Mouse (Mus musculus) hindbrain, embryonic 10.5 days (tissue): Measurements from ENCODE around the gene Tnpo2. TPM values are rescaled to one million over a fixed set of nuclear protein-coding genes. Genes with fewer than 3 reads are reported as not detected.

Experiments used
- DNase-seq: peaks from one replicate; pipeline ENCODE4 v3.0.0-alpha.2; 2017; ENCODE audit warnings: low spot score
- H3K27ac ChIP-seq: fragments of 300-500 bp; sonication (generic); 2 replicates; pipeline ENCODE4 v1.5.1; 2016; ENCODE audit warnings: mild to moderate bottlenecking, moderate library complexity
- H3K27me3 ChIP-seq: fragments of 300-500 bp; sonication (generic); 2 replicates; pipeline ENCODE4 v1.6.1; 2016; ENCODE audit warnings: mild to moderate bottlenecking; ENCODE audit not compliant: poor library complexity, insufficient read depth, severe bottlenecking
- H3K36me3 ChIP-seq: fragments of 300-500 bp; sonication (generic); 2 replicates; pipeline ENCODE4 v1.6.1; 2016; ENCODE audit warnings: mild to moderate bottlenecking, moderate library complexity
- H3K4me1 ChIP-seq: fragments of 300-500 bp; sonication (generic); replicated peaks from 2 replicates; pipeline ENCODE4 v1.6.1; 2016; ENCODE audit warnings: mild to moderate bottlenecking
- H3K4me3 ChIP-seq: fragments of 300-500 bp; sonication (generic); 2 replicates; pipeline ENCODE4 v1.5.1; 2016; ENCODE audit warnings: mild to moderate bottlenecking, moderate library complexity
- H3K9me3 ChIP-seq: fragments of 300-500 bp; sonication (generic); 2 replicates; pipeline ENCODE4 v1.6.1; 2016; ENCODE audit warnings: mild to moderate bottlenecking, moderate library complexity
- WGBS: fragments of 180-500 bp; shearing (Covaris S2); methylation state at CpG from one replicate; pipeline ENCODE4 v1.1.7; 2016; 5-methylcytosine and 5-hydroxymethylcytosine counted together
- polyA plus RNA-seq: library from polyadenylated mRNA; unstranded; fragments of >200 nt; fragmentation: Nextera tagmentation; extraction: Ambion mirVana; gene quantifications from 2 replicates; pipeline ENCODE4 v1.2.1, GENCODE M21; 2016

Gene Tnpo2
- polyA plus RNA-seq, 1 experiment from 2014 or later, result 27.4 TPM

DNA sequence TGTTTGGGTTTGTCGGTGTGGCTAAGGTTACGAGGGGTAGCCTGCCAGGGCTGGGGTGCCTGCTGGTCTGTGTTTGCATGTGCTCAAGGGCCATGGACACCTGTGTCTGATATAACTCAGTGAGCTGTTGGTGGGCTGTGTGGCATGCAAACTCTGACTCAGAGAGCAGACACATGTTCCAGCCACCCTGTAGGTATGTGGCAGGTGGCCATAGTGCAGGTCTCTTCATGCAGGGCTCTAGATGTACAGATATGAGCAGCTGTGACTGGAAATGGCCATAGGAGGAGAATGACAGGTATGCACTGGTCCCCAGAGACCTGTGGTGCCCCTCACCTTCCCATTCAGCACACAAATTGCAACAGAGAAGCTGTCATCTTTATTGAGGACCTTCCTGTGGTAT is 30.4 kb downstream of the Tnpo2 start:
- WGBS, result 96% methylated on average over 2 of the region's 2 CpGs
- no peak for DNase-seq
- peaks cover 16% of the 10 kb centered on the region for H3K4me1 ChIP-seq
- no peaks in the 10 kb centered on the region for H3K9me3 ChIP-seq
- no peak overlapping the region for H3K4me3 ChIP-seq
- no peak overlapping the region for H3K27ac ChIP-seq
- H3K36me3 ChIP-seq, result peaks cover 53% of the 10 kb centered on the region
- no peaks in the 10 kb centered on the region for H3K27me3 ChIP-seq

DNA sequence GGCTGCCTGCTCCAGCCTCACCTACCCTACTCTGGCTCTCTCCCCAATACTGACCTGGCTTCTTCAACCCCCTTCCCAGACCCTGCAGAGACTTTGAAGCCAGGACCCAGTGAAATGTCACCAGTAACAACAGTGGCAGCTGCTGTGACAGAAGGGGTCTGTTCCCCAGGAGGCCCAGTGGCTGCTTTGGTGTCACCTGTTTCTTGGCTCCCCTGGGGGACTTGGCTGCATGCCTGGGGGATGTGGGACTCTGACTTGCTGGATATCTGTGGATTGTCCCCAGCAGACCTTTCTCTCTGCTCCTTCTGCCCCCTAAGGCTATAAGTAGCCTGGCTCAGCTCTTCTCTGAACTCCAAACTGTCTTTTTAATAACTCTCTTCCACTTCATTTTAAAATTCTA is 31.3 kb downstream of the Tnpo2 start, which contains the start of gene Gm5741:
Gene Gm5741 (minus strand): TSS at position 1 of the 400 bp plus-strand sequence.
- H3K27me3 ChIP-seq, result no peaks in the 10 kb centered on the region
- H3K9me3 ChIP-seq, result no peaks in the 10 kb centered on the region
- DNase-seq, result no peak
- no peak within 1 kb of the TSS for H3K4me3 ChIP-seq
- H3K4me1 ChIP-seq, result peaks cover 24% of the 10 kb centered on the region
- H3K27ac ChIP-seq, result no peak within 1 kb of the TSS
- peaks cover 45% of the 10 kb centered on the region for H3K36me3 ChIP-seq

DNA sequence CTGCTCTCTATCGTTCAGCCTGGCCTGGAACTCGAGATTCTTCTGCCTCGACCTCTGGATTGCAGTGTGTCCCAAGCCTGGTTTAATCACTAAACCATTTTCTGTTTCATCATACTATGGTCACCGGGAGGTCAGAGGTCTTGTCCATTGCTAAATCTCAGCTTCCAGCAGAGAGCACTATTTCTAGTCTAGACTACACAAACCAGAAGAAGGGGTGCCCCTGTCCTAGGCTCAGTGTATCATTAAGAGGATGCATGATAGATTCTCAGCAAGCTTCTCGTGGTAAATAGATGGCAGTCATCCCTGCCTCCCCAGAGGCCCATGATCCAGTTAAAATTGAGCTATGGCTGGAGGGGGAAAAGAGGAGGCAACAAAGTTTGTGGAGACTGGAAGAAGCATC is 34.3 kb downstream of the Tnpo2 start:
- no peaks in the 10 kb centered on the region for H3K27me3 ChIP-seq
- 88% methylated on average over 5 of the region's 5 CpGs for WGBS
- peak overlapping the region; percentile 95 for H3K27ac ChIP-seq
- no peaks in the 10 kb centered on the region for H3K9me3 ChIP-seq
- H3K4me1 ChIP-seq, result peaks cover 30% of the 10 kb centered on the region
- peak overlapping the region; percentile 88 for H3K4me3 ChIP-seq
- DNase-seq, result no peak
- peaks cover 51% of the 10 kb centered on the region for H3K36me3 ChIP-seq

DNA sequence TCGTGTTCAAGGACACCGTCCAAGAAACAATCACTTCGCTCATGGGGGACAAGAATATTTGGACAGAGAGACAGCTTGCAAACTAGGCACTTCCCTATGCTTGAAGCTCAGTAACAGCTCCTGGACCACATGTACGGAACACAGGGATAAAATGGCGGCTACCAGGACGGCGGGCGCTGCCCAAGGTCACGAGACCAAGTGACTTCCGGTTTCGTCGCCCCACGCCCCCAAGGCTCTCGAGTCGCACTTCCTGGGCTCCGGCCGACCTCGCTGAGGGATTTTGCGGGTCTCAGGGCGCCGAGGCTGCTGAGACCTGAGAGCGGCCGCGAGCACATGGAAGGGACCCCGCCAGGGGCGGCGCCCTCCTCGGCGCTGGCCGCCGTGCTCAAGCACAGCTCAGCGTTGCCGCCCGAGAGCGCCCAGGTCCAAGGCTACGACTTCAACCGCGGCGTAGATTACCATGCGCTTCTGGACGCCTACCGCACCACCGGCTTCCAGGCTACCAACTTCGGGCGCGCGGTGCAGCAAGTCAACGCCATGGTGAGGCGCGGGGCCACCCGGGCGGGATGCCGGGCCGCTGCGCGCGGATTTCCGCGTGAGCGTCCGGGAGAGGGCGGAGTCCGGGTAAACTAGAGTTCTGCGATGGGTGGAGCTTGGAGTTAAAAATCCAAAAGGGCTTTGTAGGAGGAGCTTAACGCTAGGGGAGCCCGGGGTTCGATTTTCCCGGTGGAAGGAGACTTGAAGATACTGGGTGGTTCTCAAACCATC is 35.0 kb downstream of the Tnpo2 start, which contains the start of gene Dhps:
Gene Dhps (plus strand): TSS at position 244 of the 768 bp plus-strand sequence.
- H3K4me3 ChIP-seq, result peak within 1 kb of the TSS; percentile 88
- peaks cover 51% of the 10 kb centered on the region for H3K36me3 ChIP-seq
- H3K4me1 ChIP-seq, result peaks cover 30% of the 10 kb centered on the region
- peak within 1 kb of the TSS; percentile 95 for H3K27ac ChIP-seq
- no peaks in the 10 kb centered on the region for H3K9me3 ChIP-seq
- DNase-seq, result peak; percentile 91
- H3K27me3 ChIP-seq, result no peaks in the 10 kb centered on the region
- under 1% methylated on average over 68 of the region's 68 CpGs for WGBS

DNA sequence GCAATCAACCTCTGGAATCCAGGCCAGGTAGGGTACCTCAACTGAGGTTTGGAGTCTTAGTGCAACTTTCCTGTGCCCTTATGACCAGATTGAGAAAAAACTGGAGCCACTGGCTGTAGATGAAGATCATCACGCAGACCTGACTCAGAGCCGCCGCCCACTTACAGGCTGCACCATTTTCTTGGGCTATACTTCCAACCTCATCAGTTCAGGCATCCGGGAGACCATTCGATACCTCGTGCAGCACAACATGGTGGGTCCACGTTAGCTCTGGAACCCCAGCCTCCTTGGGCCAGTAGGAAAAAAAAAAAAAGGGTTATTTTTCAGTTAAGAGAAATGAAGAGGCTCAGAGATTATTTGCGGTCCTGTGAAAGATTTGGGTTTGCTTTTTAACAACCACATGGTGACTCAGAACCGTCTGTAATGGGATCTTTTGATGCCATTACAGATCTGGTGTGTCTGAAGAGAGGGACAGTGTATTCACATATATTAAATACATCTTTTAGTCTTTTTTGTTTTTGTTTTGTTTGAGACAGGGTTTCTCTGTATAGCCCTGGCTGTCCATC is 35.7 kb downstream of the Tnpo2 start:
- Histone ChIP-seq H3K4me3 (peak overlapping the region; percentile 88), H3K4me1 (peaks cover 30% of the 10 kb centered on the region), H3K9me3 (no peaks in the 10 kb centered on the region), H3K27ac (peak overlapping the region; percentile 95), H3K27me3 (no peaks in the 10 kb centered on the region), H3K36me3 (peaks cover 49% of the 10 kb centered on the region)
- no peak for DNase-seq
- WGBS, result 43% methylated on average over 9 of the region's 9 CpGs

DNA sequence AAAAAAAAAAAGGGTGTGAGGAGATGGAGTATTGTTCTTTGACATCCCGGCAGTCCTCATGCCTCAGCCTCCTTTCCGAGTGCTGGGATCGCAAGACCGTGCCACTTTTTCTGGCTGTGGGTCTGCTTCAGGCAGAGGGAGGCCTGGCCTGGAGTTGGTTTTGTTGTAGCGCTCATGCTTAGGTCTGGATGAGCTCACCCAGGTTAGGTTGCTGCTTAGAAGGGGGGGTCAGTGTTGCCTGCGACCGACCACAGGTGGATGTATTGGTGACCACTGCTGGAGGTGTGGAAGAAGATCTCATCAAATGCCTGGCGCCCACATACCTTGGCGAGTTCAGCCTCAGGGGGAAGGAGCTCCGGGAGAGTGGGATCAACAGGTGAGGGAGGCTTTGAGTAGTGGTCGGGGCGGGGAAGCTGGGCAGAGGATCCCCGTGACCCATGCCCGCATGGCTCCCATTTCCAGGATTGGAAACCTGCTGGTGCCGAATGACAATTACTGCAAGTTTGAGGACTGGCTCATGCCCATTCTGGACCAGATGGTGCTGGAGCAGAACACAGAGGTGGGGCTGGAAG is 36.4 kb downstream of the Tnpo2 start:
- WGBS, result 93% methylated on average over 15 of the region's 15 CpGs
- peaks cover 24% of the 10 kb centered on the region for H3K4me1 ChIP-seq
- H3K27ac ChIP-seq, result no peak overlapping the region
- H3K27me3 ChIP-seq, result no peaks in the 10 kb centered on the region
- H3K4me3 ChIP-seq, result peak overlapping the region; percentile 88
- H3K36me3 ChIP-seq, result peaks cover 47% of the 10 kb centered on the region
- no peaks in the 10 kb centered on the region for H3K9me3 ChIP-seq
- DNase-seq, result no peak

DNA sequence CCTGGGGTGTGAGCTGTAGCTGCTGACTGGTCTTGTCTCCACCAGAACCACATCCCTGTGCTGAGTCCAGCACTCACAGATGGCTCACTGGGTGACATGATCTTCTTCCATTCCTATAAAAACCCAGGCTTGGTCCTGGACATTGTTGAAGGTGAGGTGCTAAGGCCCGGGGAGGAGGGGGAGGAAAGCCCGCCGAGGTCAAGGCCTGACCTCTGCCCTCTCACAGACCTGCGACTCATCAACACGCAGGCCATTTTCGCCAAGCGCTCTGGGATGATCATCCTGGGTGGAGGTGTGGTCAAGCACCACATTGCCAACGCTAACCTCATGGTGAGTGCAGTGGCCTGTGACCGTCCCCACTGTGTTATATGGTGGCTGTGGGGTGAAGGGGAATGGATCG is 37.5 kb downstream of the Tnpo2 start:
- 87% methylated on average over 10 of the region's 10 CpGs for WGBS
- H3K4me3 ChIP-seq, result 0 out of 2 replicates have a peak overlapping the region, but pooled peaks have one; percentile 88
- peaks cover 57% of the 10 kb centered on the region for H3K36me3 ChIP-seq
- no peak for DNase-seq
- no peak overlapping the region for H3K27ac ChIP-seq
- H3K27me3 ChIP-seq, result no peaks in the 10 kb centered on the region
- no peaks in the 10 kb centered on the region for H3K9me3 ChIP-seq
- peaks cover 25% of the 10 kb centered on the region for H3K4me1 ChIP-seq

DNA sequence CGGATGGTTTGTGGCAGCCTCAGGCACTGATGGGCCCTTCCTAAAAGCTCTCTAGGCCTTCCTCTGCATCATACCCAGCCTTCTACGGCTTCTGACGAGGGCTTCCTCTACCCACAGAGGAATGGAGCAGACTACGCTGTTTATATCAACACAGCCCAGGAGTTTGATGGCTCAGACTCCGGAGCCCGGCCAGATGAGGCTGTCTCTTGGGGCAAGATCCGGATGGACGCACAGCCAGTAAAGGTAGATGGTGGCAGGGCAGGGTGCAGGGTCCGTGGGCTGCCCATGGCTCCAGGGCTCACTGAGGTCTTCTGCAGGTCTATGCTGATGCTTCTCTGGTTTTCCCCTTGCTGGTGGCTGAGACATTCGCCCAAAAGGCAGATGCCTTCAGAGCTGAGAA is 37.9 kb downstream of the Tnpo2 start:
- H3K4me1 ChIP-seq, result peaks cover 29% of the 10 kb centered on the region
- H3K27me3 ChIP-seq, result no peaks in the 10 kb centered on the region
- H3K27ac ChIP-seq, result no peak overlapping the region
- 89% methylated on average over 10 of the region's 10 CpGs for WGBS
- H3K9me3 ChIP-seq, result no peaks in the 10 kb centered on the region
- H3K4me3 ChIP-seq, result no peak overlapping the region
- peaks cover 62% of the 10 kb centered on the region for H3K36me3 ChIP-seq
- no peak for DNase-seq

DNA sequence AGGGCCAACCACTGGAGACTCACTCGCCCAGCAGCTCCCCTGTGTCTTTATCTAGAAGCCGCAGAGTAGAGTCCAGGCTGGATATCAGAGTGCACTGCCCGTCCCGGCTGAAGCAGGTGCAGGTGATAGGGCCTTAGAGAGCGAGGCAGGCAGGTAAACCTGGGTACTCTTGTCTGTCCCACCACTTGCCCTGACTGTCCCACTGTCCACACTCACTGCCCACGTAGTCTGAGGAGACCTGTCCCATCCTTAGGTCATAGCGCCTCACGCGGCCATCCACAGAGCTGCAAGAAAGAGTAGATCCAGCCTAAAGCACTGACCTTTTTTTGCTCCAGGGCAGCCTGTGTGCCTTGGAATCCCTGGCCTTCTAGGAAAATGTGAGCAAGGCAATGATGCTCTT is 39.3 kb downstream of the Tnpo2 start:
- Histone ChIP-seq H3K36me3 (peaks cover 62% of the 10 kb centered on the region), H3K27me3 (no peaks in the 10 kb centered on the region), H3K4me3 (no peak overlapping the region), H3K27ac (no peak overlapping the region), H3K9me3 (no peaks in the 10 kb centered on the region), H3K4me1 (peaks cover 31% of the 10 kb centered on the region)
- 78% methylated on average over 9 of the region's 9 CpGs for WGBS
- DNase-seq, result peak; percentile 24

DNA sequence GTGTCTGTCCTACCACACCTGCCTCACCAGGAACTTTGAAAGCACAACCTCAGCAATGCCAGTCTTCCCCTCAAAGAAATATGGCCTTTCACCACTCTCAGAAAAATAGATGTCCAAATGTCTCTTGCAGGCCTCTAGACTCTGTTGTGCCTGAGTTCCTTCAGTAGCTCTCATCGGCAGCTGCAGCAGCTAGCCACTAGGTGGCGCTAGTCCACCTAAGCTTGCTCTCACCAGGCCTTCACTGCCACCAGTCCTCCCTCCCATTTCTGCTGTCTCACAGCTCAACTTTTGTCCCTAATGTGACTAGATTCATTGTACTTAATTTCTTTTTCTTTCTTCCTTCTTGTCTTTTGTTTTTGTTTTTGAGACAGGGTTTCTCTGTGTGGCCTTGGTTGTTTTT is 40.3 kb downstream of the Tnpo2 start:
- Histone ChIP-seq H3K4me3 (no peak overlapping the region), H3K4me1 (peaks cover 36% of the 10 kb centered on the region), H3K36me3 (peaks cover 62% of the 10 kb centered on the region), H3K27ac (no peak overlapping the region), H3K9me3 (no peaks in the 10 kb centered on the region), H3K27me3 (no peaks in the 10 kb centered on the region)
- peak; percentile 82 for DNase-seq
- 1% methylated on average over 2 of the region's 2 CpGs for whole genome bisulfite sequencing

DNA sequence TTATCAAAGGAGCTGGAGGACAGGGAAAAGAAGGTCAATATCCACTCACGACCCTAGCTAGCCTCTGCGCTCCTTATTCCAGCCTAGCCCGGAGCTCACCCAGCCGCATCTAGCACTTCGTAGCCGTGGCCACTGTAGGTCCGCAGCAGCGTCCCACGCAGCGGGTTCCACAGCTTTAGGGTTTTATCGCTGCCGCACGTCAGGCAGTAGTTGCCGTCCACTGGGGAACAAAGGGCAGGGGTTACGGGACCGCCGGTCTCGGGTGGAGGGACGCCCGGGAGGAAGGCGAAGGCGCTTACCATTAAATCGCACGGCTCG is 43.5 kb downstream of the Tnpo2 start:
- Histone ChIP-seq H3K4me1 (peaks cover 45% of the 10 kb centered on the region), H3K27ac (peak overlapping the region; percentile 89), H3K9me3 (no peaks in the 10 kb centered on the region), H3K36me3 (peaks cover 44% of the 10 kb centered on the region), H3K4me3 (peak overlapping the region; percentile 98), H3K27me3 (no peaks in the 10 kb centered on the region)
- WGBS, result under 1% methylated on average over 25 of the region's 25 CpGs
- DNase-seq, result no peak

DNA sequence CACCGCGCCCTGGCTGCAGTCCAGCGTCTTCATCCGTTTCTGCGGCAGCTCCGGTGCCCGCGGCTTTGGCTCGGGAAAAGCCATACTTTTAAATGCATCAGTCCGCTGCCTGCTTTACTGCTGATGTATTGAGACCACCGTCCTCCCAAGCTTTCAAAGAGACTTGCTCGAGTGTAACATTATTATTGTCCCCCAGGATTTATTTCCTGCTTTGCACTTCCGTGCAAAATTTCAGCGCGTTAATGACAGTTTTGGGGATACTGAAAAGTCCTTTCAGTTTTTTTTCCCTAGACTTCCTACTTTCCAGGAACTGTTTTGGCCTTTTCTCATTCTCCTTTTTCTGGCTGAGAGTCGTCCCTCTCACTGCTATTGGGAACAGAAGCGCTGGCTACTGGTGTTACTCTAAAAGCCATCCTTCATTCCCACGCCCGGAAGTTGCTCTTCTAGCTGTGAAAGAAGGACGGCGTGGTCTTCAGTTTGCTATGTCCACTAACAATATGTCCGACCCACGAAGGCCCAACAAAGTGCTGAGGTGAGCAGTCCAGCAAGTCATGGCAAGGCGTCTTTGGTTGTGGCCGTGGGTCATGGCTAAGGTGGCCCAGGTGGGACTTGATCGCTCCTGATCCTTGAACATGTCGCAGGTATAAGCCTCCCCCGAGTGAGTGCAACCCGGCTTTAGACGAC is 44.0 kb downstream of the Tnpo2 start, which contains the start of gene Wdr83os:
Gene Wdr83os (plus strand): TSS at position 209 of the 684 bp plus-strand sequence.
- WGBS, result under 1% methylated on average over 30 of the region's 30 CpGs
- Histone ChIP-seq H3K27ac (peak within 1 kb of the TSS; percentile 89), H3K4me1 (peaks cover 45% of the 10 kb centered on the region)

DNA sequence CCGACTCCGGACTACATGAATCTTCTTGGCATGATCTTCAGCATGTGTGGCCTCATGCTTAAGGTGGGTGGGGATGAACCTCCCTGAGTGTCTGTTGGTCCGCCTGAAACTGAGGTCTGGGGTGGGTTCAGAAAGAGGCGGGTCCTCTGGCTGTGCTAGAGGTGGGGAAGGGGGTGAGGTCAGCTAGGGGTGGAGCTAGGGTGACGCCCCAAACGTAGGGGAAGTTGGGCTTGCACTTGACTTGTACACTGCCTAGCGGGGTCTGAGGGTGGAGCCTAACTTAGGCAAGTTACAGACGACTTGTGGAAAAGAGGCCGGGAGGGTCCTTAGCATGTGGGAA is 44.5 kb downstream of the Tnpo2 start, which contains the start of gene Wdr83:
Gene Wdr83 (minus strand): TSS at position 91 of the 340 bp plus-strand sequence.
- peaks cover 45% of the 10 kb centered on the region for H3K4me1 ChIP-seq
- WGBS, result 3% methylated on average over 9 of the region's 9 CpGs
- H3K27me3 ChIP-seq, result no peaks in the 10 kb centered on the region
- peak within 1 kb of the TSS; percentile 89 for H3K27ac ChIP-seq
- H3K4me3 ChIP-seq, result peak within 1 kb of the TSS; percentile 98
- peak; percentile 53 for DNase-seq
- peaks cover 42% of the 10 kb centered on the region for H3K36me3 ChIP-seq
- H3K9me3 ChIP-seq, result no peaks in the 10 kb centered on the region

More for the DNA sequence above, 44.0 kb downstream of the Tnpo2 start, which contains the start of gene Wdr83os:
- Histone ChIP-seq H3K27me3 (no peaks in the 10 kb centered on the region), H3K9me3 (no peaks in the 10 kb centered on the region), H3K4me3 (peak within 1 kb of the TSS; percentile 98), H3K36me3 (peaks cover 44% of the 10 kb centered on the region)
- DNase-seq, result peak; percentile 70
